Comparison of ENCODE assay signal across 23 mouse cellular contexts in the genomic region with DNA sequence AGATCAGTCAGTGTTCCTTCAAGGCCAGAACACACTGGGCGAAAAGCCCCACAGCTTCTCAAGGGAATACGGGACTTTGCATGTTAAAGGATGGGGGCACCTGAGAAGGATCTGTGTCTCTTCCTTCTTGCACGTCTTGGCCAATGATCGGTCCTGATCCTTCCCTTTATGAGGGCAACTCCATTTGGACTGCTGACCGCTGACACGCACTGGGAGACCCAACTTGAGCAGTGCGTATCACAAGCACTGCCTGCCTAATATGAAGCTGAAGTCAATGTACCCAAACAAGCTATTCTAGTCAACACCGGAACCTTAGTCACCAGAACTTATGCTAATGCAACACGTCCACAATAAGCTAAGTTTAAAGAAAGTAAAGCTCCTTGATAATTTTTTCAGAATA.
"Had no signal": no experiment of that assay in that cellular context is flagged by ENCODE, and none has a peak within 500 bp of the region (broad histone marks: within the 10 kb centered on the region; RNA-seq: fewer than 3 reads in every experiment).

No protein-coding gene starts in this region.

- H3K9me3 ChIP-seq: heart, embryonic 12.5 days; hindbrain, embryonic 13.5 days; hindbrain, embryonic 15.5 days; kidney, embryonic 15.5 days; liver, embryonic 12.5 days had no signal

- H3K4me1 ChIP-seq: kidney, embryonic 15.5 days; liver, embryonic 12.5 days had no signal

- H3K27ac ChIP-seq: hindbrain, postnatal 0 days; kidney, embryonic 15.5 days; kidney, postnatal 0 days; liver, embryonic 12.5 days; liver, embryonic 14.5 days had no signal

- H3K9ac ChIP-seq: heart, embryonic 12.5 days; hindbrain, embryonic 15.5 days; kidney, embryonic 15.5 days; limb, embryonic 12.5 days; liver, embryonic 12.5 days; liver, embryonic 14.5 days had no signal

- H3K4me3 ChIP-seq: heart, embryonic 12.5 days; hindbrain, embryonic 13.5 days; hindbrain, embryonic 15.5 days; kidney, embryonic 15.5 days; limb, embryonic 12.5 days; liver, embryonic 12.5 days had no signal

- H3K4me2 ChIP-seq: heart, embryonic 12.5 days; hindbrain, embryonic 13.5 days; hindbrain, embryonic 15.5 days; kidney, embryonic 15.5 days; limb, embryonic 12.5 days; liver, embryonic 12.5 days had no signal

- H3K27me3 ChIP-seq: heart, embryonic 12.5 days; hindbrain, embryonic 13.5 days; hindbrain, embryonic 15.5 days; kidney, embryonic 15.5 days; limb, embryonic 12.5 days; liver, embryonic 12.5 days had no signal

- ATAC-seq: intestine, embryonic 16.5 days; liver, embryonic 12.5 days had no signal

- DNase-seq: gastrocnemius, postnatal 14 days; gastrocnemius, postnatal 36 days; heart, adult 18-20 months; heart, postnatal 10 days; heart, postnatal 36 days; kidney, adult 11 months; kidney, adult 2 months; kidney, adult 9 months; kidney, postnatal 14 days; kidney, postnatal 36 days; layer of hippocampus, adult 9-11 months; layer of hippocampus, postnatal 36 days; left cerebral cortex, postnatal 4 days had no signal

- H3K36me3 ChIP-seq: heart, embryonic 12.5 days; hindbrain, embryonic 13.5 days; hindbrain, embryonic 15.5 days; kidney, embryonic 15.5 days; limb, embryonic 12.5 days; liver, embryonic 12.5 days had no signal
